Mouse (Mus musculus): ENCODE data around the gene Lig1. TPM values are rescaled to one million over a fixed set of nuclear protein-coding genes. Genes with fewer than 3 reads are reported as not detected.

The Lig1 gene
- polyA plus RNA-seq, 1 experiment from 2014 or later = 97.4 TPM

DNA sequence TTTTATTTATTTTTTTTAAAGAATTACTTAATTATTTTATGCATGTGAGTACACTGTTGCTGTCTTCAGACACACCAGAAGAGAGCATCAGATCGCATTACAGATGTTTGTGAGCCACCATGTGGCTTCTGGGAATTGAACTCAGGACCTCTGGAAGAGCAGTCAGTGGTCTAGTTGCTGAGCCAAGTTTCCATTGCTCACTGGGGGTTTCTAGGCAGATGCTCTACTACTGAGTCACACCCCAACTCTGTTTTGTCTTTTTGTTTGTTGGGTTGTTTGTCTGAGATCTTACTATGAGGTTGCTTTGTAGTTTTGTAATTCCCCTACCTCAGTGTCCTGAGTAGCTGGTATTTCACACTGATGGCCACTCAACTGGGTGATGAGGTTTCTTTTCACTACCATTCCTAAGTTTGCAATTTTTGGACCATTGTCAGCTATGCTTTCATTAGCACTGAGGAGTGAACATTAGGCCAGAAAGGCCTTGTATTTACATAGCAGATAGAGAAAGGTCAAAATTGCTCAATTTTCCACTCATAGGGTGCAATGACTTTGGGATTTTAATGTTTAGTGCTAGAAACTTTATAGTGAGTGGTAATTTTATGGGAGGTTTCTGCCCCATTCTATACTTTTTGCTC, 13.1 kb downstream of the Lig1 start:
- Histone ChIP-seq H3K27me3 (replicated peaks) (no peaks in the 10 kb centered on the region), H3K9me3 (no peaks in the 10 kb centered on the region), H3K36me3 (peaks cover 25% of the 10 kb centered on the region), H3K4me3 (replicated peaks) (no peak overlapping the region), H3K4me2 (no peak overlapping the region), H3K27ac (no peak overlapping the region), H3K4me1 (no peaks in the 10 kb centered on the region), H3K9ac (no peak overlapping the region)
- ATAC-seq (ENCODE audit: insufficient read depth, low FRiP score, low read depth) = no peak
- 79% methylated on average over 1 of the region's 1 CpGs for WGBS

DNA sequence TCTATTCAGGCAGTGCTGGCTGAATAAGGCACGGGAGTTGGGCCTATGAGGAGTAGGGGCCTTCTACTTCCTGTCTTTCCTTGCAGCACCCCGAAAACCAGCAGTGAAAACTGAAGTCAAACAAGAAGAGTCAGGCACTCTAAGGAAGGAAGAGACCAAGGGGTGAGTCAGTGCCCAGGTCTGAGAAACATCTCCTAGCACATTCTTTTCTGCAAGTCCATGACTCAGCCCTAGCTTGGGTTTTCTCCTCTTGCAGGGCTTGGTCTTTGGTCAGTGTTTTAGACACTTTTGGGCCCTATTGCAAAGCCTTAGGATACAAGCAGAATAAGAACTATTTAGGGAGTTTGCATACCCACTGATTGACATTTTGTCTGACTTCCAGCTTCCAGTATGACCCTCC, 14.3 kb downstream of the Lig1 start:
- H3K4me1 ChIP-seq = no peaks in the 10 kb centered on the region
- 88% methylated on average over 2 of the region's 2 CpGs for WGBS
- H3K36me3 ChIP-seq = peaks cover 33% of the 10 kb centered on the region
- no peaks in the 10 kb centered on the region for H3K27me3 ChIP-seq (replicated peaks)
- H3K9me3 ChIP-seq = no peaks in the 10 kb centered on the region
- no peak overlapping the region for H3K9ac ChIP-seq
- no peak overlapping the region for H3K4me3 ChIP-seq (replicated peaks)
- no peak overlapping the region for H3K4me2 ChIP-seq
- H3K27ac ChIP-seq = no peak overlapping the region
- ATAC-seq (ENCODE audit: insufficient read depth, low FRiP score, low read depth) = no peak

DNA sequence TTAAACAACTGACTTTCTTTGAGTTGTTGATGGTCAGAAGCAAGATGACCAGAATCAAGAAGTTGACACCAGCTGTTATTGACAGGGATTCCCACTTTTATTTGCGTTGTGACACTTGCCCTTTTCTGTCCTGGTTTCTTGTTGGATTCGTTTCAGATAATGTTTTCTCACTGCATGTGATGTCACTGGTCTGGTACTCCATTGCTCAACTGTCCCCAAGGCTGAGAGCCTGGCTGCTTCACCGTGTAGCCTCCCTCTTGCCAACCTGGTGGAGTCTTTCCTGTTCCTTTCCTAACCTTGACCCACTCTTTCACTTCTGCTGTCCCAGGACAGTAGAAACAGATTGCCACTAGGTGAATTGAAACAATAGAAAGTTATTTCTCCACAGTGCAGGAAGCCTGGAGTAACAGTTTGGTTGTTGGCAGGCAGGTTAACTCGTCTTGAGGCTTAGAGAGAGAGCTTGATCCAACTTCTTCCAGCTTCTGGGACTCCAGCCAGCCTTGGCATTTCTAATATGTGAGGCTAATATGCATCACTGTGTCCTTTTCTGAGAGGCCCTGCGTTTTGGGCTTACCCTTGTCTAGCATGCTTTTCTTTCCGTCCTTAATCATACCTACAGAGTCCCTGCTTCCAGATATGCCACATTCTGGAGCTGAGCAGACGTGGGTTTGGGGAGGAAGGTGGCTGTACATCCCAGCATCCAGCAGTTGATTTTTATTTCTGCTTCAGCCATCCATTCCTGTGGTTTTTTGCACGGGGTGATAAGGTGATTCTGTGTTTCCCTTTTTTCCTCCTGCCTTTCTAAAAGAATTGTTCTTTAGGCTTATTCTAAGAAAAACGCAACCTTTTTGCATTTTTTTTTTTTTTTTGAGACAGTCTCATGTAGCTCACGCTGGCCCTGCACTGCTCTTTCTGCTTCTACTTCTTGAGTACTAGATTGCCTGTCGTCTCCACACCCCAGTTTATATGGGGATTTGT, 17.1 kb downstream of the Lig1 start:
- peaks cover 41% of the 10 kb centered on the region for H3K36me3 ChIP-seq
- no peak overlapping the region for H3K4me2 ChIP-seq
- 80% methylated on average over 11 of the region's 11 CpGs for WGBS
- H3K9ac ChIP-seq = no peak overlapping the region
- H3K9me3 ChIP-seq = no peaks in the 10 kb centered on the region
- ATAC-seq (ENCODE audit: insufficient read depth, low FRiP score, low read depth) = no peak
- H3K27ac ChIP-seq = no peak overlapping the region
- H3K4me3 ChIP-seq (replicated peaks) = no peak overlapping the region
- no peaks in the 10 kb centered on the region for H3K4me1 ChIP-seq
- no peaks in the 10 kb centered on the region for H3K27me3 ChIP-seq (replicated peaks)

DNA sequence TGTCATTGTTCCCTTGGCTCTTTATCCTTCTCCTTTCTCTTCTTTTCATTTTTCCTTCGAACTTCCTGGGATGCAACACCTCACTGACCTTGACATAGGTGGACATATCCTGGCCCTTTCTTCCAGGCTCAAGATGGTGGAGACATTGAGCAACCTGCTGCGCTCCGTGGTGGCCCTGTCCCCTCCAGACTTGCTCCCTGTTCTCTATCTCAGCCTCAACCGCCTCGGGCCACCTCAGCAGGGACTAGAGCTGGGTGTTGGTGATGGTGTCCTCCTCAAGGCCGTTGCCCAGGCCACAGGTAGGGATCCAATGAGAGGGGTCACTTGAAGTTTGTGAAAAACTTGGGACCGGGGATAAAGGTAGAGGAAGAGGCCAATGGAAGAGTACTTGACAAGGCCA, 18.2 kb downstream of the Lig1 start:
- no peak overlapping the region for H3K9ac ChIP-seq
- H3K36me3 ChIP-seq = peaks cover 52% of the 10 kb centered on the region
- H3K27ac ChIP-seq = no peak overlapping the region
- no peaks in the 10 kb centered on the region for H3K27me3 ChIP-seq (replicated peaks)
- no peaks in the 10 kb centered on the region for H3K4me1 ChIP-seq
- no peak overlapping the region for H3K4me3 ChIP-seq (replicated peaks)
- no peak overlapping the region for H3K4me2 ChIP-seq
- WGBS = 91% methylated on average over 7 of the region's 7 CpGs
- no peak for ATAC-seq (ENCODE audit: insufficient read depth, low FRiP score, low read depth)
- H3K9me3 ChIP-seq = no peaks in the 10 kb centered on the region

DNA sequence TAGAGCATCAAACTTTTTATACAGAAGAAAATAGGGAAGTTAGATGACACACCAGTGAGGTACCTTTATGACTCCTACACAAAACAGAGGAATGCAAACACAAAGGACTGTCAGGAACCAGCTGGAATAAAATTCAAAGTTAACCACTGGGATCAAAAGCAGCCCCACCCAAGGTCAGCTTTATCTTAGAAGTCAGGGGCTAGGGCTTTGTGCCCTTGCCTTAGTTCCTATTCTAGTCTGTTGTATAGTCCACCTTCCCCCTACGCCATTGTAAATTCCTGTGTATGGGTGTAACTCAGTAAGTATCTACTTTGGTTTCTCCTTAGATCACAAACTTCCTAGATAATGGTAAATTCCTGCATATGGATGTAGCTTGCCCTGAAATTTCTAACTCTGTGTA, 20.6 kb downstream of the Lig1 start:
- no peak for ATAC-seq (ENCODE audit: insufficient read depth, low FRiP score, low read depth)
- Histone ChIP-seq H3K27me3 (replicated peaks) (no peaks in the 10 kb centered on the region), H3K4me1 (no peaks in the 10 kb centered on the region), H3K9me3 (no peaks in the 10 kb centered on the region), H3K27ac (no peak overlapping the region), H3K4me2 (no peak overlapping the region), H3K9ac (no peak overlapping the region), H3K4me3 (replicated peaks) (no peak overlapping the region), H3K36me3 (peaks cover 50% of the 10 kb centered on the region)
- 62% methylated on average over 1 of the region's 1 CpGs for WGBS

DNA sequence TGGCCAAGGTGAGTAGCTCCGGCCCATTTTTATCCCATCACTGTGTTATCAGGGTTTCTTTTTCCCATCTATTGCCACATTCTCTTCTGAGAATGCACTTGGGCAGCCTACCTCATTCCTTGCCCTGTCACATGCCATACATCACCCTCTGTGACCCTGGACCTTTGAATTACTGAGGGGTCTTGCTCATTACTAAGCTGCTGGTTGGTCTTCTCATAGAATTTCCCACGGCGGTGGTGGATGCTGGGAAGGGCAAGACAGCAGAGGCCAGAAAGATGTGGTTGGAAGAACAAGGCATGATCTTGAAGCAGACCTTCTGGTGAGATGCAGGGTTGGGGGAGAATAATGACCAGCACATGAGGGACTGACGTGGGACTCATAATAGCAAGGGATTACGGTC, 21.7 kb downstream of the Lig1 start:
- Histone ChIP-seq H3K9ac (no peak overlapping the region), H3K27me3 (replicated peaks) (no peaks in the 10 kb centered on the region), H3K4me1 (no peaks in the 10 kb centered on the region), H3K4me3 (replicated peaks) (no peak overlapping the region), H3K27ac (no peak overlapping the region), H3K9me3 (no peaks in the 10 kb centered on the region), H3K36me3 (peaks cover 50% of the 10 kb centered on the region), H3K4me2 (no peak overlapping the region)
- WGBS = 89% methylated on average over 5 of the region's 5 CpGs
- no peak for ATAC-seq (ENCODE audit: insufficient read depth, low FRiP score, low read depth)

DNA sequence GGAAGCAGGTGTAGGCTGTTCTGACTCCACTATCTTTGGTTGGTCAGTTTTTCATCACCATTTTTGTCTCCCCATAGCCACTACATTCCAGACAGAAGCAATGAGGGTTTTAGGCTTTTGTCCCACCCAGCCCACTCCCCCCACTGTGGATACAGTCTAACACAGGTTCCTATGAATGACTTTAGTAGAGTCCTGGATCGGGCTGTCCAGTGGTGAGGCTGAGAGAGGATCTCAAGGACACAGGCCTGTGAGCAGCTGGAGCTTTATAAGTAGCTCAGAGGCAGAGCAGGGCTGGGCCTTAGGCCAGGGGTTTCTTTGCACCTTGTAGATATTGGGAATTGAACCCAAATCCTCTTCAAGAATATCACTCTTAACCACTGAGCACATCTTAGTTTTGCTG, 24.6 kb downstream of the Lig1 start:
- no peak overlapping the region for H3K27ac ChIP-seq
- no peak overlapping the region for H3K4me2 ChIP-seq
- WGBS = 91% methylated on average over 1 of the region's 1 CpGs
- no peaks in the 10 kb centered on the region for H3K27me3 ChIP-seq (replicated peaks)
- H3K4me3 ChIP-seq (replicated peaks) = no peak overlapping the region
- H3K9ac ChIP-seq = no peak overlapping the region
- no peak for ATAC-seq (ENCODE audit: insufficient read depth, low FRiP score, low read depth)
- H3K36me3 ChIP-seq = peaks cover 47% of the 10 kb centered on the region
- no peaks in the 10 kb centered on the region for H3K4me1 ChIP-seq
- no peaks in the 10 kb centered on the region for H3K9me3 ChIP-seq

DNA sequence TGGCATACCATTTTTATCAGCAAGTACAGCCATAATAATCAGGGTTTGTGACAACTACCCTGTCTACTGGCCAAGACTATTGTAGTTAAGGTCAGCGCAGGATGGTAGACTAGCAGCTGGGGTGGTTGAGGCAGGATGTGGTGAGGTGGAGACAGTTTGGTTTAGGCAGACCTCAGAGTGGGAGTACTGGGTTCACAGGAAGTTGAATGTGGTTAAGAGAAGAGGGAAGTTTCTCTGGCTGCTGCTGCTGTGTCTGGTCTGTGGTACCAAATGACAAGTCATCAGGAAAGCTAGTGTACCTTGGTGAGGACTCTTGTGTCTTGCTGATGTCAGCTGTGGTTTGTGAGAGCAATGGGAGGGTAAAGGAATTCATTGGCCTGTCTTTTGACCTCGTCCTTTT, 25.7 kb downstream of the Lig1 start:
- Histone ChIP-seq H3K4me1 (no peaks in the 10 kb centered on the region), H3K27me3 (replicated peaks) (no peaks in the 10 kb centered on the region), H3K27ac (no peak overlapping the region), H3K4me2 (no peak overlapping the region), H3K4me3 (replicated peaks) (no peak overlapping the region), H3K9ac (no peak overlapping the region), H3K36me3 (peaks cover 40% of the 10 kb centered on the region; the same call in 1 of the 2 replicates), H3K9me3 (no peaks in the 10 kb centered on the region)
- ATAC-seq (ENCODE audit: insufficient read depth, low FRiP score, low read depth) = no peak
- WGBS = 78% methylated on average over 2 of the region's 2 CpGs

DNA sequence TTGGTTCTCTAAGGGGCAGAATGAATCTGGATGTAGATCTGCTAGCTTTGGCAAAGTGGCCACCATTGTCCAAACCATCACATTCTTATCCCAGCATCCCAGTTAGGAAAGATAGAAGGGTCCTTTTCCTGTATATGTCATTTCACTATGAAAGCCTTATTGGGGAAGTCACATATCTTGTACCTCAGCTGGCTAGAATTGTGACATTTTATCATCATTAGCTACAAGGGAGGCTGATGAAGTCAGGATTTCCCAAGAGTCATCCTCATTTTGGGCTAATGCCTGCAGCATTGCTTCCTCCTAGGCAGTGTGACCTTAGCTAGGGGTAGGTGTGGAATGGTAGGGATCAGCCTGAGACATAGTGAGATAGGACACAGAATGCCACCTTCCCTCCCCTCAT, 26.3 kb downstream of the Lig1 start:
- Histone ChIP-seq H3K4me3 (replicated peaks) (no peak overlapping the region), H3K4me1 (no peaks in the 10 kb centered on the region), H3K9ac (no peak overlapping the region), H3K4me2 (no peak overlapping the region), H3K27ac (no peak overlapping the region), H3K27me3 (replicated peaks) (no peaks in the 10 kb centered on the region), H3K9me3 (no peaks in the 10 kb centered on the region), H3K36me3 (peaks cover 40% of the 10 kb centered on the region; the same call in 1 of the 2 replicates)
- ATAC-seq (ENCODE audit: insufficient read depth, low FRiP score, low read depth) = no peak

DNA sequence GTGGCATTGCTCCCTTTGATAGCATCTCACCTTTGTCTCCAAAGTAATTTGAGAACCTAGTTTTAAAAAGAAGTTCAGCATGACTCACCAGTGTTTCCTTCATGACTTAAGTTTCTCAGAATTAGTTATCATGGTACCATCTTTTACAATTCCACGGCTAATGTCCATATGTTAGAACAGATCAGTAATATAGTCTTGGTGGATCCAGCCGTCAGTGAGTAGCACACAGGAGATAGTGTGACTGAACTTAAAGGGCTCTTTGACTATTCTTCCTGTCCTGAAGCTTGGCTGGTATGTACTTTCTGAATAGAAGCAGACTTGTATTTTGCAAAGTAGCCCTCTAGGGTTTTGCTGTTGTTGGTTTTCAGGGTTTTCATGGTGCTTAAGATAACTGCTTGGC, 32.3 kb downstream of the Lig1 start:
- Histone ChIP-seq H3K27ac (no peak overlapping the region), H3K36me3 (peaks cover 20% of the 10 kb centered on the region; the same call in 1 of the 2 replicates), H3K9ac (no peak overlapping the region), H3K9me3 (no peaks in the 10 kb centered on the region), H3K4me1 (no peaks in the 10 kb centered on the region), H3K4me2 (no peak overlapping the region), H3K27me3 (replicated peaks) (no peaks in the 10 kb centered on the region), H3K4me3 (replicated peaks) (no peak overlapping the region)
- ATAC-seq (ENCODE audit: insufficient read depth, low FRiP score, low read depth) = no peak
- WGBS = 86% methylated on average over 2 of the region's 2 CpGs

DNA sequence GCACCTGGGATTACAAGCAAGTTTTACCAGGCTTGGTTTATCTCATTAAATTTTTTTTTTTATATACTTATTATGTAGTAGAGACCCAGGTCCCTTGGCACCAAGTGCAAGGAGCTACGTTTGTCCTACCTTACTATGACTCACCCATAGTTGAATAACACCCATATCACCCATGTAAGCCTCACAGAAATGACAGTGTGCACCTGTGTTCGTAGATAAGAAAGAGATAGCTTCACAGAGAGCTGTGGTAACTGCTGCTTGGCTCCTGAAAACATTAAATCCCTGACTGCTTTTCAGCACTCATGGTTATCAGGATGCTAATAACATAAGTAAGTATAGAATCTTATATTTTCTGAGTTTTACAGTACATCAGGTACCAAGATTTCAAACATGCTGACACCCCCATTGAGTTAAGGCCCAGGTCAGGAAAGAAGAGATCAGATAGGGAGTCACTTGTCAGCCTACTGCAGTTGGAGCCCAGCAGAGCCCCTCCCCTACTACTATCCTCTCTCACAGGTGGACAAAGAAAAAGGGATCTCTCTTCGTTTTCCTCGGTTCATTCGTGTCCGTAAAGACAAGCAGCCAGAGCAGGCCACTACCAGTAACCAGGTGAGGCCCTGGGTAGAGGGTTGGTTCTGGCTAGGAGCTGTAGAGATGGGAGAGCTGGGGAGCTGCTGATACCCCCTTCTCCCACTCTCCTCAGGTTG, 33.6 kb downstream of the Lig1 start:
- Histone ChIP-seq H3K4me2 (no peak overlapping the region), H3K27ac (no peak overlapping the region), H3K27me3 (replicated peaks) (no peaks in the 10 kb centered on the region), H3K9ac (no peak overlapping the region), H3K4me3 (replicated peaks) (no peak overlapping the region), H3K36me3 (peaks cover 15% of the 10 kb centered on the region; the same call in 1 of the 2 replicates), H3K9me3 (no peaks in the 10 kb centered on the region), H3K4me1 (no peaks in the 10 kb centered on the region)
- ATAC-seq (ENCODE audit: insufficient read depth, low FRiP score, low read depth) = no peak
- 86% methylated on average over 6 of the region's 6 CpGs for WGBS

DNA sequence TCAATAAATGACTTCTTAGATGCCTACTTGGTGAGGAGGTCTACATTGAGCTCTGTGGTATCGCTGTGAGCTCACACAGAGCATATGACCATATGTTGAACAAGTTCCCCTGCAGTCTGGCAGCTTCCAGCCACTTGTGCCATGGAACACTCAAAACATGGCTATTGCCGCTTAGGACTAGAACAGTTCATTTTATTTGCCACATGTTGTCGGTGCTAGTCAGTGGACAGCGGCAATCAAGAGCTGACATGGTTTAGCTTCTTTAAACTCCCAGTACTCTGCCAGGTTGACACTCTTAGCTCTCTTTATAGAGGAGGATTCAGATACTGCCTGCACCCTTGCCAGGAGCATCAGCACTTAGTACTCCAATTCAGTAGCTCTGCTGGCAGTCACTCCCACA, 34.3 kb downstream of the Lig1 start:
- no peaks in the 10 kb centered on the region for H3K9me3 ChIP-seq
- H3K4me1 ChIP-seq = no peaks in the 10 kb centered on the region
- H3K27ac ChIP-seq = no peak overlapping the region
- H3K4me3 ChIP-seq (replicated peaks) = no peak overlapping the region
- H3K27me3 ChIP-seq (replicated peaks) = no peaks in the 10 kb centered on the region
- H3K4me2 ChIP-seq = no peak overlapping the region
- WGBS = 95% methylated on average over 4 of the region's 4 CpGs
- H3K9ac ChIP-seq = no peak overlapping the region
- ATAC-seq (ENCODE audit: insufficient read depth, low FRiP score, low read depth) = no peak
- H3K36me3 ChIP-seq = peaks cover 8% of the 10 kb centered on the region; the same call in 1 of the 2 replicates
